Mouse (Mus musculus) granulocyte monocyte progenitor cell, adult 5-6 weeks (primary cell): ENCODE measurements around the gene Pnpla5. TPM values are rescaled to one million over a fixed set of nuclear protein-coding genes. Genes with fewer than 3 reads are reported as not detected.
"Not testable (repeated sequence)": the region's sequence is repeated elsewhere in the genome, so short reads cannot be mapped to it uniquely, and the experiment has no call there.

Experiments
- ATAC-seq: replicated peaks from 2 replicates; pipeline ENCODE4 v1.8.0; 2016; ENCODE audit warnings: mild to moderate bottlenecking, moderate TSS enrichment, inconsistent platforms; ENCODE audit not compliant: poor library complexity, severe bottlenecking
- total RNA-seq, 2 experiments: library from RNA; stranded (forward) in 1 of 2; stranded (reverse) in 1 of 2; fragments of 200-712, 200-1000 nt in 1 of 2; fragments of >200 nt in 1 of 2; fragmentation: Nextera tagmentation in 1 of 2; gene quantifications; 2 replicates each; pipeline ENCODE4 v1.2.3; 2014 to 2017

Pnpla5 gene
- not detected in 2 replicates for total RNA-seq (2014; fragmentation: Nextera tagmentation)
- total RNA-seq (2017), result not detected in 2 replicates

GRCm38 (mm10) chr15:84123075-84123474 is at the start of gene Pnpla5:
TSS of gene Pnpla5 (minus strand) at chr15:84123175.
- no peak for ATAC-seq

GRCm38 (mm10) chr15:84171166-84171565 is 48.2 kb upstream of the Pnpla5 start:
- no peak for ATAC-seq

GRCm38 (mm10) chr15:84169511-84169910 is 46.5 kb upstream of the Pnpla5 start:
- ATAC-seq, result no peak

DNA sequence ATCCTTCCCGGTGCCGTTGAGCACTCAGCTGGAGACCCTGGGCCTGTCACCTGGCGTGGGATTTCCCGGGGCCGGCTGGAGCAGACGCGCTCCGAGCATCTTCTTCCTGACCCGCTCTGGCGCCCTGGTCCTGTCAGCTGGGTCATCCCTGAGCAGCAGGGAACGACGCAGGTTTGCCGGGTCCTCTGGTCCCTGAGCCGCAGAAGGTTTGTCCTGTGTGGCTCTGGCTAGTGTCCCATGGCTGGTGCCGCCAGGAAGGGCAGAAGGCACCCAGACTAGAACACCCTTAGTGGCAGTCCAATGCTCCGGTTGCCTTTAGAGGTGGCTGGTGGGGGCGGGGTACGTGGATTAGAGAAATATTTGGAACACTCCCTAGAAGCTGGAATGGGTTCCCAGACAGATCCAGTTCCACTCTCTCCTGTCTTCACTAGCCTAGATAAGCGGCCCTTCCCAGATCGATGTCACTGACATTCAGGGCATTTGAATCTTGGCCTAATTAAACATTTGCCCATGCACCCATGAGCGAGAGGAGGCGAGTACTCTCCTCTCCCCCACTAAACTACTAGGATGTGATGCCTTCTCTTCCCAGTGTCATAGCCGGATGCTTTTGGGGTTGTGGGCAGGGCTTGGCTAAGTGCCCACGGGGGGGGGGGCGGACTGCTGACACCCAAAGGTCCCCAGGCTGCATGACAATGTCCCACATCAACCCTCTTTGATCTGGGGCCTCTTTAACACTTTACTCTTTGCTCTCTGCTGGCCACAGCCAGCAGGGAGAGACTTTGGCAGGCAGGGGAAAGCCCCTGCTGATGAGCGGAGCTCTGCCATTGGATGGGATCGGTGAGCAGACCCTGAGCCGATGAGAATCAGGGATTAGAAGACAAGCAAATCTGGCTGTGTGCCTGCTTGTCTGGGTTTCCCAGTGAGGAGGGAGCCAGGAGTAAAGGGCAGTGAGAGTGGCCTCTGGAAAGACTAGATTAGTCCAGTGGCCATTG is 45.5 kb upstream of the Pnpla5 start:
- no peak for ATAC-seq

GRCm38 (mm10) chr15:84167600-84167999 is 44.6 kb upstream of the Pnpla5 start, which contains the start of gene Pnpla3:
TSS of gene Pnpla3 (plus strand) at chr15:84167837.
- ATAC-seq, result peak; percentile 98

GRCm38 (mm10) chr15:84166818-84167217 is 43.8 kb upstream of the Pnpla5 start:
- no peak for ATAC-seq

- ATAC-seq, result no peak
Measured at GRCm38 (mm10) chr15:84161871-84162270, 38.9 kb upstream of the Pnpla5 start.

- not testable (repeated sequence) for ATAC-seq
Measured at GRCm38 (mm10) chr15:84157530-84157929, 34.6 kb upstream of the Pnpla5 start.

- no peak for ATAC-seq
Measured at GRCm38 (mm10) chr15:84156158-84156557, 33.2 kb upstream of the Pnpla5 start.

GRCm38 (mm10) chr15:84140929-84141328 is 18.0 kb upstream of the Pnpla5 start:
- ATAC-seq, result no peak

- ATAC-seq, result no peak
Measured at GRCm38 (mm10) chr15:84140109-84140508, 17.1 kb upstream of the Pnpla5 start.

DNA sequence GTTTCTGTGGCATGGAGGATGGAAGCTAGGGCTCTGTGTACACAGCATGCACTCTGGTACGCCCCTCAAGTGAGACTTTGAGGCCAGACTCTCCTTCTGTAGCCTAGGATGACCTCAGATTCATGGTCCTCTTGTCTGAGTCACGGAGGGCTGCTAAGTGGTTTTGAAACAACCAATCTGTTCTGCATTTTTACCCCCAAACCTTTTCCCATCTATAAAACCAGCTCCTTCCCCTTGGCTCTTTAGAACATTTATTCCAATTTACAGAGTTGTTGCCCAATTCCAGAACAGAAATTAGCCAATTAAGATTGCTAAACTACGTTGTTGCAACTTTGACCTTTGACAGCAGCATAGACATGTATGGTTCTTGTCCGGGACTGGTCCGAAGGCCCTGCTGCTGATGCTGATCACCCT is 16.6 kb upstream of the Pnpla5 start:
- peak; percentile 74 for ATAC-seq

GRCm38 (mm10) chr15:84136473-84137415 is 13.8 kb upstream of the Pnpla5 start:
- no peak for ATAC-seq

DNA sequence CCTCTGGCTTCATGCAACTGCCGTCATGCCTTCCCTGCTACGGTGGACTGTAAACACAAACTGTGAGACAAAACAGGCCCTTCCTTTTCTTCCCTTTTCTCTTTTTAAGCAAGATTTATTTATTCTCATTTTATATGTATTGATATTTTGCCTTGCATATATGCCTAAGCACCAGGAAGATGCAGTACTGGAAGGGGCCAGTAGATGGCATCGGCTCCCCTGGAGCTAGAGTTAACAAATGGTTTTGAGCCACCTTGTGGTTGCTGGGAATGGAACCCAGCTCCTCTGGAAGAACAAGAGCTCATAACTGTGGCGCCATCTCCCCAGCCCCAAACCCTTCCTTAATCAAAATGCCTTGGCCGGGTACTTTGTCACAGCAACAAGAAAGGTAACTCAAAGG is 12.5 kb upstream of the Pnpla5 start:
- peak; percentile 47 for ATAC-seq

- ATAC-seq, result no peak
Measured at GRCm38 (mm10) chr15:84133440-84133839, 10.5 kb upstream of the Pnpla5 start.

GRCm38 (mm10) chr15:84131971-84132370 is 9.0 kb upstream of the Pnpla5 start:
- no peak for ATAC-seq

DNA sequence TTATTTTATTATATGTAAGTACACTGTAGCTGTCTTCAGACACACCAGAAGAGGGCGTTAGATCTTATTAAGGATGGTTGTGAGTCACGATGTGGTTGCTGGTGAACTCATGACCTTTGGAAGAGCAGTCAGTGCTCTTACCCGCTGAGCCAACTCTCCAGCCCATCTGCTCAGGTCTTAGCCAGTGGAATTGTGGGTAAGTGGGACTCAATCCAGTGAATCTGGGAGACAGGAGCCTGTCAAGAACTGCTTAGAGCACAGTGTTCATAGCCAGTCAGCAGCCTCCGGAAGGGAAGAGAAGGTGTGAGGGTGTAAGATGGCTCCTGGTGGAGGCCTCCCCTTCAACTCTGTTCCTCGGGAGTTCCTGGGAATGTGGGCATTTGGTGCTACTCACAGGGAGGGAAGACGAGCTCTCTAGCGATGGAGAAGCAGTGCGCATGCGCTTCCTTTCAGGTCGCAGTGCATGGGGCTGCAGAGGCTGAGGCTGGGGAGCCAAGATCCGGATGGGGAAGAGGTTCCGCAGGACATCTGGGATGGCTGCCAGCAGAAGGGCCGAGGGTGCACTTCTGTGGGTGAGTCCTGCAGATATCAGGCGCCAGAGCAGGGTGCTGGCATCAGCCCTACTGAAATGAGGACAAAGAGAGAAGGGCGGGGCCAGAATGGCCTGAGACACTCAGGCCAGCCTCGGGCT is 8.3 kb upstream of the Pnpla5 start:
- ATAC-seq, result no peak

DNA sequence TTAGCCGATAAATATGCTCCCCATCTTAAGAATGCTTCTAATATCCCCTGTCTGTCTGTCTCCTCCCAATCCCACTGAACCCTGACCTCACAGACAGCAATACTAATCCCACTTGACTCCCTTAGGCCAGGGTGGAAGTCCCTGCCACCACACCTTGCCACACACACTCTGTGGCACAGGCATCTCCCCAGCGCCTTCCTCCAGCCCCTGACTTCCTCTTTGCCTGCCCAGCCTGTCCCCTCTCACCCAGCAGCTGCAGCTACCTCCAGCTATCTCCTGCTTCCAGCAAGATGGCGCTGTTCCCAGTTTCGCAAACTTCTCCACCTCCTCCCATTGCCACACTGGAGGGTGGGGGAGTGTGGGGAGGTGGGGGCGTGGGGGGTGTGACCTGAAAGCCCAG is 3.9 kb upstream of the Pnpla5 start:
- peak; percentile 98 for ATAC-seq

GRCm38 (mm10) chr15:84126447-84126846 is 3.5 kb upstream of the Pnpla5 start:
- ATAC-seq, result peak; percentile 60

GRCm38 (mm10) chr15:84124086-84124485 is 1.1 kb upstream of the Pnpla5 start:
- ATAC-seq, result no peak
